Mouse (Mus musculus): Measurements from ENCODE around the gene Cbarp. TPM values are rescaled to one million over a fixed set of nuclear protein-coding genes. Genes with fewer than 3 reads are reported as not detected.

Gene Cbarp
- total and polyA plus RNA-seq, 3 experiments = 0.19 to 2.4 (median 2.3) TPM

DNA sequence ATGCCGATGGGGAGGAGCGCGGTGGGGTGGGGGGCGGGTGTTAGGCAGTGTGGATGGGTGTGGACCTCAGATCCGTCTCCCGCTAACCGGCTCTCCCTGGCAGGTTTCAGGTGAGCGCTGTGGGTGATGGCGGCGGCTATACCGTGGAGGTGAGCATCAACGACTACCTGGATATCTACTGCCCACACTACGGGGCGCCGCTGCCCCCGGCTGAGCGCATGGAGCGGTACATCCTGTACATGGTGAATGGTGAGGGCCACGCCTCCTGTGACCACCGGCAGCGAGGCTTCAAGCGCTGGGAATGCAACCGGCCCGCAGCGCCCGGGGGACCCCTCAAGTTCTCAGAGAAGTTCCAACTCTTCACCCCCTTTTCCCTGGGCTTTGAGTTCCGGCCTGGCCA lies 46.0 kb upstream of the Cbarp start:
- peaks cover 80% of the 10 kb centered on the region for H3K27me3 ChIP-seq (replicated peaks)

DNA sequence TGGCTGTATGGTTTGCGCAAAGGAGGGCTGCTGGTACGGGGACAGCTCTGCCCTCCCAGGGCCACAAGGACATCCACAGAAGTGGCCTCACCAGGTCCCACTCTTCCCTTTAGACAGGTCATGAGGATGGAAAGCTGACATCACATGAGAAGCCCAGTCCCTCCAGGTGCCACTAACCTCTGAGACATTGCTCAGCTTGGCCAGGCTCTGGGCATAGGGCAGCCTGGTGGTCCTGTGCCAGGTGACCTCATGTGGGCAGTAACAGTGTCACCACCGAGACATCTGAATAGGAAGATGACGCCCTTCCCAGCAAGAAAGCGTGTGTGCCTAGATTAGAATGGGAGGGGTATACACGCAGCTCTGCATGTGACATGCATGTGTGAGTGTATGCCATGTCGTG lies 41.9 kb upstream of the Cbarp start:
- Histone ChIP-seq H3K36me3 (replicated peaks in 1 of 2; ENCODE audit: control insufficient read depth in 1 of 2, insufficient read depth in 1 of 2, low read length in 1 of 2) (no peaks in the 10 kb centered on the region), H3K4me1 (ENCODE audit: control insufficient read depth in 1 of 2, insufficient read depth in 2 of 2) (peaks cover 14 to 26% of the 10 kb centered on the region in 2 experiments), H3K4me2 (ENCODE audit: insufficient read depth, low read depth, poor library complexity, severe bottlenecking) (no peak overlapping the region), H3K79me2 (replicated peaks; ENCODE audit: control insufficient read depth, extremely low read depth, insufficient read depth, poor library complexity, severe bottlenecking) (no peaks in the 10 kb centered on the region), H3K27me3 (replicated peaks) (peaks cover 75% of the 10 kb centered on the region), H3K9ac (ENCODE audit: insufficient read depth, low read depth) (no peak overlapping the region), H3K27ac (ENCODE audit: insufficient read depth, low read depth) (no peak overlapping the region), H3K4me3 (replicated peaks in 1 of 3; ENCODE audit: low read depth in 2 of 3, low read length in 2 of 3, poor library complexity in 1 of 3) (no peak overlapping the region), H3K9me3 (replicated peaks; ENCODE audit: low read length) (no peaks in the 10 kb centered on the region)
- in situ Hi-C loops (cut with MboI; ENCODE audit: low pct_ligation_motif_present, low pct_unique_long_range_greater_than_20kb, low sequenced_read_pairs) (no loop called here), dilution Hi-C loops (cut with MboI; ENCODE audit: extremely low pct_ligation_motif_present, extremely low pct_unique_long_range_greater_than_20kb, low sequenced_read_pairs) (no loop called here)
- TF ChIP-seq MAZ (IDR thresholded peaks at IDR 0.05; ENCODE audit: low read depth, low read length) = no peak
- DNase-seq (ENCODE audit: extremely low read depth) = no peak

More for the DNA sequence above, 46.0 kb upstream of the Cbarp start:
- Histone ChIP-seq H3K4me2 (ENCODE audit: insufficient read depth, low read depth, poor library complexity, severe bottlenecking) (no peak overlapping the region), H3K4me1 (ENCODE audit: control insufficient read depth in 1 of 2, insufficient read depth in 2 of 2) (0 out of 4 replicates have a peak, but pooled peaks cover 0 to 3% of the 10 kb centered on the region in 2 experiments), H3K9ac (ENCODE audit: insufficient read depth, low read depth) (no peak overlapping the region), H3K9me3 (replicated peaks; ENCODE audit: low read length) (peaks cover 2% of the 10 kb centered on the region), H3K36me3 (replicated peaks in 1 of 2; ENCODE audit: control insufficient read depth in 1 of 2, insufficient read depth in 1 of 2, low read length in 1 of 2) (no peaks in the 10 kb centered on the region), H3K79me2 (replicated peaks; ENCODE audit: control insufficient read depth, extremely low read depth, insufficient read depth, poor library complexity, severe bottlenecking) (no peaks in the 10 kb centered on the region), H3K4me3 (replicated peaks in 1 of 3; ENCODE audit: low read depth in 2 of 3, low read length in 2 of 3, poor library complexity in 1 of 3) (no peak overlapping the region), H3K27ac (ENCODE audit: insufficient read depth, low read depth) (no peak overlapping the region)
- TF ChIP-seq KAT2A (IDR thresholded peaks at IDR 0.05; ENCODE audit: insufficient replicate concordance, low read length) (no peak), MAZ (IDR thresholded peaks at IDR 0.05; ENCODE audit: low read depth, low read length) (no peak), MXI1 (IDR thresholded peaks at IDR 0.05; ENCODE audit: low read depth, low read length) (no peak), ZKSCAN1 (IDR thresholded peaks at IDR 0.05; ENCODE audit: borderline replicate concordance, low read depth, low read length) (no peak), MEF2A (IDR thresholded peaks at IDR 0.05; ENCODE audit: borderline replicate concordance, low read depth, low read length) (no peak), HCFC1 (IDR thresholded peaks at IDR 0.05; ENCODE audit: low read depth, low read length) (no peak), TCF12 (IDR thresholded peaks at IDR 0.05; ENCODE audit: low read depth, low read length) (no peak), GABPA (IDR thresholded peaks at IDR 0.05; ENCODE audit: insufficient replicate concordance, low read depth, low read length) (no peak), SIN3A (IDR thresholded peaks at IDR 0.05; ENCODE audit: low read length) (no peak), ZNF384 (IDR thresholded peaks at IDR 0.05; ENCODE audit: low read depth, low read length) (no peak), NELFE (IDR thresholded peaks at IDR 0.05; ENCODE audit: low read depth, low read length) (no peak), E2F4 (IDR thresholded peaks at IDR 0.05; ENCODE audit: insufficient replicate concordance, low read depth, low read length) (no peak), CHD1 (IDR thresholded peaks at IDR 0.05; ENCODE audit: low read depth, low read length) (no peak), POLR2AphosphoS2 (IDR thresholded peaks at IDR 0.05; ENCODE audit: low read depth, low read length) (no peak), ETS1 (conservative IDR thresholded peaks at IDR 0.05; ENCODE audit: low read depth, low read length) (no peak), CHD2 (IDR thresholded peaks at IDR 0.05; ENCODE audit: low read length) (no peak)
- DNase-seq (ENCODE audit: extremely low read depth) = no peak
- in situ Hi-C loops (cut with MboI; ENCODE audit: low pct_ligation_motif_present, low pct_unique_long_range_greater_than_20kb, low sequenced_read_pairs) = no loop called here
- dilution Hi-C loops (cut with MboI; ENCODE audit: extremely low pct_ligation_motif_present, extremely low pct_unique_long_range_greater_than_20kb, low sequenced_read_pairs) = no loop called here
